Mouse (Mus musculus) liver, embryonic 18 days (tissue): ENCODE measurements around the gene Tmem63c. TPM values are rescaled to one million over a fixed set of nuclear protein-coding genes. Genes with fewer than 3 reads are reported as not detected.

Experiments used
- polyA plus RNA-seq: library from polyadenylated mRNA; depleted of rRNA; stranded (reverse); fragments of >200 nt; gene quantifications from 2 replicates; pipeline ENCODE4 v1.2.3, GENCODE M21; 2012; rRNA removed

Gene Tmem63c
- polyA plus RNA-seq, result 0.01 TPM in 2 replicates

GRCm38 (mm10) chr12:87021040-87021439 lies at the start of gene Tmem63c:
Gene Tmem63c, plus strand, starts transcription at chr12:87021340.

GRCm38 (mm10) chr12:86989890-86990754 lies 31.0 kb upstream of the Tmem63c start, which contains the start of gene Zdhhc22:
Gene Zdhhc22, minus strand, starts transcription at chr12:86990430.

GRCm38 (mm10) chr12:87102165-87102631 lies 81.1 kb downstream of the Tmem63c start, which contains the start of gene Ngb:
Gene Ngb, minus strand, starts transcription at chr12:87102539.

Other genes with a start within 250 kb of the Tmem63c start
- gene Irf2bpl, start 136.5 kb upstream of the Tmem63c start, polyA plus RNA-seq, result 2.8 and 3.9 TPM in 2 replicates
- gene Cipc, start 74.3 kb upstream of the Tmem63c start, polyA plus RNA-seq, result 5.5 and 5.8 TPM in 2 replicates
- not detected in 2 replicates for gene Zdhhc22, start 30.9 kb upstream of the Tmem63c start, polyA plus RNA-seq
- 0.10 and 0.15 TPM in 2 replicates for gene Ngb, start 81.2 kb downstream of the Tmem63c start, polyA plus RNA-seq
- gene Gstz1, start 125.8 kb downstream of the Tmem63c start, polyA plus RNA-seq, result 274 and 311 TPM in 2 replicates
- 4.1 and 4.5 TPM in 2 replicates for gene Pomt2, start 126.6 kb downstream of the Tmem63c start, polyA plus RNA-seq
- 0.06 and 0.15 TPM in 2 replicates for gene Samd15, start 178.4 kb downstream of the Tmem63c start, polyA plus RNA-seq
- gene Tmed8, start 179.1 kb downstream of the Tmem63c start, polyA plus RNA-seq, result 0.66 and 0.71 TPM in 2 replicates
- gene Noxred1, start 217.4 kb downstream of the Tmem63c start, polyA plus RNA-seq, result 0.32 and 0.43 TPM in 2 replicates
- gene Vipas39, start 244.9 kb downstream of the Tmem63c start, polyA plus RNA-seq, result 9.5 and 9.7 TPM in 2 replicates
- gene Ahsa1, start 245.1 kb downstream of the Tmem63c start, polyA plus RNA-seq, result 84.9 and 88.1 TPM in 2 replicates